Mouse (Mus musculus) neural tube, embryonic 15.5 days (tissue): Measurements from ENCODE around the gene Drc3. TPM values are rescaled to one million over a fixed set of nuclear protein-coding genes. Genes with fewer than 3 reads are reported as not detected.

Experiments
- ATAC-seq: fragments of 200-750 bp; cut with Nextera tagmentation; 2 replicates; pipeline ENCODE4 v1.8.0; 2017; ENCODE audit warnings: mild to moderate bottlenecking, moderate TSS enrichment, moderate library complexity; ENCODE audit not compliant: low FRiP score
- H3K27ac ChIP-seq: fragments of 300-500 bp; sonication (generic); replicated peaks from 2 replicates; pipeline ENCODE4 v1.5.1; 2015; ENCODE audit warnings: mild to moderate bottlenecking, inconsistent platforms
- H3K27me3 ChIP-seq: fragments of 300-500 bp; sonication (generic); replicated peaks from 2 replicates; pipeline ENCODE4 v1.6.1; 2015; ENCODE audit warnings: inconsistent platforms
- H3K36me3 ChIP-seq: fragments of 300-500 bp; sonication (generic); 2 replicates; pipeline ENCODE4 v1.6.1; 2015; ENCODE audit warnings: inconsistent platforms
- H3K4me1 ChIP-seq: fragments of 300-500 bp; sonication (generic); 2 replicates; pipeline ENCODE4 v1.6.1; 2015; ENCODE audit warnings: inconsistent platforms
- H3K4me2 ChIP-seq: fragments of 300-500 bp; sonication (generic); 2 replicates; pipeline ENCODE4 v1.6.1; 2015; ENCODE audit warnings: inconsistent platforms, mild to moderate bottlenecking, moderate library complexity
- H3K4me3 ChIP-seq: fragments of 300-500 bp; sonication (generic); replicated peaks from 2 replicates; pipeline ENCODE4 v1.5.1; 2015; ENCODE audit warnings: mild to moderate bottlenecking, inconsistent platforms
- H3K9ac ChIP-seq: fragments of 300-500 bp; sonication (generic); replicated peaks from 2 replicates; pipeline ENCODE4 v1.6.1; 2015; ENCODE audit warnings: mild to moderate bottlenecking, inconsistent platforms
- H3K9me3 ChIP-seq: fragments of 300-500 bp; sonication (generic); replicated peaks from 2 replicates; pipeline ENCODE4 v1.6.1; 2016; ENCODE audit warnings: inconsistent platforms
- WGBS: fragments of 180-500 bp; shearing (Covaris S2); methylation state at CpG from one replicate; pipeline ENCODE4 v1.1.7; 2015; ENCODE audit warnings: mixed read lengths; 5-methylcytosine and 5-hydroxymethylcytosine counted together
- polyA plus RNA-seq: library from polyadenylated mRNA; unstranded; fragments of >200 nt; fragmentation: Nextera tagmentation; extraction: Ambion mirVana; gene quantifications from 2 replicates; pipeline ENCODE4 v1.2.1, GENCODE M21; 2015

The Drc3 gene
- polyA plus RNA-seq, 1 experiment from 2014 or later, result 5.3 TPM

DNA sequence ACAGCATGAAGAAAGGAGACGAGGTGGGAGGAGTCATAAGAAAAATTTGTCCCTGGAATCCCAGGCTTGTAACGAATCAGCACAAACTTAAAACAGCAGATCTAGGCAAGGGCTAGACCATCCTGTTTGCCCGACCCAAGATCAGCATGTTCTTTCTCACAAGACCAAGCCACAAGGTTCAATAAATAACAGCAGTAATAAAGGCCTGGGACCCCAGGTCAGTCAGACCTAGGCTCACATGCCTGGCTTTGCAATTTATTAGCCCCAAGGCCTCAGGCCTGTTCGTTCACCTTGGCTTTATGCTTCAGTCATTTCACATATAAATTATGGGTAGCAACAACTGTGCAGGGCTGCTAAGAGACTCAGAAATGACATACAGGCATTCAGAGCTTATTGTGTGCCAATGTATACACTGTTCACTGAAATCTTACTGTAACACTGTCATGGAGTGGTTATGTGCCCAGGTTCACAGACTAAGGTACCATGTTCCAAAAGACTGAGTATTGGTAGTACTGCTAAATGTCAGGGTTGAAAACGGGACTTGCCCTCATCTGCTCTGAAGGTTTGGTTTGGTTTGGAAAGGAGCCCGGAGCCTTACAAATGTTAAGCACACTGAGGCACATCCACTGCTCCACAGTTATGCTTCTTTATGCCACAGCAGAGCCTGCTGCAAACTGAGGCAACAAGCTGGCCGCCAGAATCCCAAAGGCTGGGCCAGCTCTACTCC is 35.6 kb upstream of the Drc3 start:
- peaks cover 60% of the 10 kb centered on the region for H3K4me1 ChIP-seq
- 59% methylated on average over 7 of the region's 7 CpGs for WGBS

GRCm38 (mm10) chr11:60318716-60319115 is 34.4 kb upstream of the Drc3 start:
- Histone ChIP-seq H3K36me3 (no peaks in the 10 kb centered on the region), H3K27me3 (no peaks in the 10 kb centered on the region), H3K27ac (peak overlapping the region; percentile 73; the same call in 1 of the 2 replicates), H3K4me1 (peaks cover 58% of the 10 kb centered on the region), H3K4me3 (no peak overlapping the region), H3K9ac (0 out of 2 replicates have a peak overlapping the region, but pooled peaks have one; percentile 7), H3K9me3 (no peaks in the 10 kb centered on the region), H3K4me2 (no peak overlapping the region)
- WGBS, result 50% methylated on average over 5 of the region's 5 CpGs
- 0 out of 2 replicates have a peak, but pooled peaks have one; percentile 15 for ATAC-seq

More for the DNA sequence above, 35.6 kb upstream of the Drc3 start:
- no peak for ATAC-seq
- Histone ChIP-seq H3K27ac (peak overlapping the region; percentile 73), H3K4me3 (no peak overlapping the region), H3K9me3 (no peaks in the 10 kb centered on the region), H3K9ac (no peak overlapping the region), H3K36me3 (no peaks in the 10 kb centered on the region), H3K4me2 (no peak overlapping the region), H3K27me3 (no peaks in the 10 kb centered on the region)

GRCm38 (mm10) chr11:60319257-60320066 is 33.7 kb upstream of the Drc3 start:
- Histone ChIP-seq H3K4me1 (peaks cover 58% of the 10 kb centered on the region), H3K9ac (no peak overlapping the region)

DNA sequence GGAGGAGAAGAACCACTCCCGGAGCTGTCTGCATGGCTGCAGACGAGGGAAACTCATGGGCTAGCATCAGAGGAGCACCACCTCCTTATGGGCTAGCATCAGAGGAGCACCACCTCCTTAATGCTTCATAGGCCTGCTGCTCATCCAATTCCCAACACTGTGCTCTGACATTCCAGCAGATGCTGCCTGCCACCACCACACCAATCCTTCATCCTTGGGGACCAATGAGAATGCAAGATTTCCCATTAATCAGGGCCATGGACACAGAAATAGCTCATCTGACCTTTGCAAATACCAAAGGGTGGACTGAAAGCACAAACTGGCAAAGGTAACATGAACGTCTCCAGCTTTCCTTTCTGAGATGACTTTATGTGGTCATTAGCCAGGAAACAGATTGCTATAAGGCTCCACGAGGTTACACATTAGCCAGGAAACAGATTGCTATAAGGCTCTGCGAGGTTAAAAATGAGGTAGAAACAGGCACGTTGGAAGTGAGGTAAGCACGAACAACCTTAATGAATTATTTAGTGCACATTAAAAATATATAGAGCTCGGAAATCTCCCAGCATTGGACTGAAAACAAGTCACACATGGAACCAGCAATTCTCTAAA is 32.6 kb upstream of the Drc3 start:
- 39% methylated on average over 8 of the region's 8 CpGs for WGBS
- no peak overlapping the region for H3K4me3 ChIP-seq
- H3K36me3 ChIP-seq, result no peaks in the 10 kb centered on the region
- ATAC-seq, result no peak; the same call in 1 of the 2 replicates
- no peaks in the 10 kb centered on the region for H3K27me3 ChIP-seq
- H3K4me2 ChIP-seq, result no peak overlapping the region
- H3K9me3 ChIP-seq, result no peaks in the 10 kb centered on the region
- peak overlapping the region; percentile 73 for H3K27ac ChIP-seq
- peaks cover 58% of the 10 kb centered on the region for H3K4me1 ChIP-seq
- H3K9ac ChIP-seq, result no peak overlapping the region

More at GRCm38 (mm10) chr11:60319257-60320066, 33.7 kb upstream of the Drc3 start:
- no peaks in the 10 kb centered on the region for H3K27me3 ChIP-seq
- WGBS, result 30% methylated on average over 10 of the region's 10 CpGs
- peak overlapping the region; percentile 73 for H3K27ac ChIP-seq
- ATAC-seq, result no peak
- no peaks in the 10 kb centered on the region for H3K36me3 ChIP-seq
- no peak overlapping the region for H3K4me2 ChIP-seq
- H3K9me3 ChIP-seq, result no peaks in the 10 kb centered on the region
- H3K4me3 ChIP-seq, result no peak overlapping the region

DNA sequence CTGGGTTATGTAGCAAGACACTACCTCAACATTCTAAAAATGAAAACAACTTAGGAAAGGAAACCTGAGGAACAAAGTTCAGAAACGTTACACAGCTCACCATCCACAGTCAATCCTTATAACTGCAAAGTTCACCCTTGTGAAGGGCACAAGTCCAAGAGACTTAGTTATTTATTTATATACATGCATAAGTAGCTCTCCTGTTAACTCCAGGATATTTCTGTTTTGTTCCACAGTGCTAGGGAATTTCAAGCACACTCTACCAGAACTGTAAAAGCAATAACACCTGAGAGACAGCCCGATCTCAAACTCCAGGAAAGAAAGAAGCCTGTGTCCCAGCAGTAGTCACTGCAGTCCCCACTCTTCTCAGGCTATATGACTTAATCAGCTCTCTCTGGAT is 31.7 kb upstream of the Drc3 start:
- H3K9me3 ChIP-seq, result no peaks in the 10 kb centered on the region
- H3K9ac ChIP-seq, result no peak overlapping the region
- no peaks in the 10 kb centered on the region for H3K27me3 ChIP-seq
- no peak overlapping the region for H3K4me2 ChIP-seq
- peaks cover 52% of the 10 kb centered on the region for H3K4me1 ChIP-seq
- H3K4me3 ChIP-seq, result no peak overlapping the region
- WGBS, result 79% methylated on average over 2 of the region's 2 CpGs
- H3K27ac ChIP-seq, result peak overlapping the region; percentile 73; the same call in 1 of the 2 replicates
- H3K36me3 ChIP-seq, result no peaks in the 10 kb centered on the region
- ATAC-seq, result no peak

DNA sequence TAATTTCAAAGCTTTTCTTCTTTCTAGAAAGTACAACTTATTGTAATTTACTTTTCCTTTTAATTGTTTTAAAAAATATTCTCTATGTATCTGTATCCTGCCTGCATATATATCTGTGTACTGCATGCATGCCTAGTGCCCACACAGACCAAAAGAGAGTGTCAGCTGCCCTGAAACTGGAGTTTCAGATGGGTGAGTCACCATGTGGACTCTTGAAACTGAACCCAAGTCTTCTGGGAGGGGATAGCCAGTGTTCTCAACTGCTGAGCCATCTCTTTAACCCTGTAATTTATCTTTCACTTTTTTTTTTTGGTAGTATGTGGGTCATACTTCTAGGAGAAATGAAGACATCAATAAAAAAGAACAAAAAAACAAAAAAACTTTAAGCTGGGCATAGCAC is 29.4 kb upstream of the Drc3 start:
- H3K9me3 ChIP-seq, result no peaks in the 10 kb centered on the region
- no peak for ATAC-seq
- no peaks in the 10 kb centered on the region for H3K36me3 ChIP-seq
- no peak overlapping the region for H3K4me3 ChIP-seq
- no peak overlapping the region for H3K4me2 ChIP-seq
- no peaks in the 10 kb centered on the region for H3K27me3 ChIP-seq
- H3K27ac ChIP-seq, result no peak overlapping the region
- no peak overlapping the region for H3K9ac ChIP-seq
- peaks cover 30% of the 10 kb centered on the region for H3K4me1 ChIP-seq

DNA sequence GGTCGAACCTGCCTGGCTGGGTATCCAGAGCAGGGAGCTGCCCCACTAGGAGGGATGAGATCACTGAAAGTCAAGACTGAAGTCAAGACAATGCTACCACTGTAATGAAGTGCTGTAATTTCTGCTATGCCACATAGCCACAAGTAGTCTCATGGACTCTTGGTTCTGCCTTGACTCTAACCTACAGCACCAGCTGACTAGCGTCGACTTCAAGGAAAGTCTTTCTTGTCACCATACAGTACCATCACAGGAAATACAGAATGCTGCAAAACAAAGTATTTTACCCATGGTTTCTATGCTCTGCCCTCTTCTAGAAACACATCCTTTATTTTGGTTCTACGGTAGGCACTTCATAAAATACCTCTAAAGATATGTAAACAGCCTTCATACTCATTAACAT is 22.6 kb upstream of the Drc3 start:
- no peak for ATAC-seq
- 91% methylated on average over 4 of the region's 4 CpGs for WGBS
- peaks cover 7% of the 10 kb centered on the region for H3K4me1 ChIP-seq
- H3K4me2 ChIP-seq, result no peak overlapping the region
- H3K27me3 ChIP-seq, result no peaks in the 10 kb centered on the region
- no peaks in the 10 kb centered on the region for H3K36me3 ChIP-seq
- no peak overlapping the region for H3K9ac ChIP-seq
- H3K4me3 ChIP-seq, result no peak overlapping the region
- H3K27ac ChIP-seq, result no peak overlapping the region
- no peaks in the 10 kb centered on the region for H3K9me3 ChIP-seq

DNA sequence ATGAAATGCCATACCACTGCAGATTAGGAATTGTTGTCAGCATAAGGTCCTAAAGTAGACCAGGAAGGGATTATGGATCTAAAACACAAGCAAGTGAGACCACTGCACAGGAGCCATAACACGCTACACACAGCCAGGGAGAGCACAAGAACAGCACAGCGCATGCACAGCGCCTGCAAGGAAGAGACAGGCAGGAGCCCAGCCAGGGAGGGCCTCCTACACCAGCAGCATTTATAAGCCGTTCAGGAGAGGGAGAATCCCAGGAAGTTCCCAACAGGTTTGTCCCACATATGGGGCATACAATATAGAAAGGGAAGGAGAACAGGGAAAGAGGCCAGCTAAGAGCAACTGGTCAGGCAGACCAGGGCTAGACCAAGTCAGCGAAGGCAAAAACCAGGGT is 19.7 kb upstream of the Drc3 start:
- Histone ChIP-seq H3K36me3 (no peaks in the 10 kb centered on the region), H3K4me2 (no peak overlapping the region), H3K4me3 (no peak overlapping the region), H3K9ac (no peak overlapping the region), H3K27ac (no peak overlapping the region), H3K27me3 (no peaks in the 10 kb centered on the region), H3K4me1 (peaks cover 7% of the 10 kb centered on the region), H3K9me3 (no peaks in the 10 kb centered on the region)
- WGBS, result 81% methylated on average over 5 of the region's 5 CpGs
- ATAC-seq, result no peak

- H3K9me3 ChIP-seq, result no peaks in the 10 kb centered on the region
- H3K27me3 ChIP-seq, result no peaks in the 10 kb centered on the region
- WGBS, result 65% methylated on average over 3 of the region's 3 CpGs
- H3K4me2 ChIP-seq, result no peak overlapping the region
- no peak overlapping the region for H3K4me3 ChIP-seq
- no peak overlapping the region for H3K9ac ChIP-seq
- H3K27ac ChIP-seq, result no peak overlapping the region
- no peaks in the 10 kb centered on the region for H3K36me3 ChIP-seq
- H3K4me1 ChIP-seq, result peaks cover 7% of the 10 kb centered on the region
- no peak for ATAC-seq
These were observed 19.0 kb upstream of the Drc3 start for GRCm38 (mm10) chr11:60334124-60334523.

DNA sequence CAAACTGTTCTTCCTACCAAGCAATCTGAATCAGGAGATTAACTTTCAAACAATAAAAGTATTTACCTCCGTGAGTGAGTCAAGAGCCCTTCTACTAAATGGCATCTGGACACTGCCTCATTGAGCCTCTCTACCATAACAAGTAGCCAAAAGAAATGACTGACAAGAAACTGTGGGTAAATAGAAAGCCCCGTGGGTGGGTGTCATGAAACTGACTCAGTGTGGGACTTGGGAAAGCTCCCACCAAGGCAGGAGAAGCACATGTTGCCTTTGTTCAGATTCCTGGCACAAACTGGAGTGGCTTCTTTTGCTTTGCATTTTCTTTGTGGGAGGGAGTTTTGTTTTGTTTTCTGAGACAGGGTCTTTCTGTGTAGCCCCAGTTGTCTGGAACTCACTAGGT is 17.4 kb upstream of the Drc3 start:
- 74% methylated on average over 2 of the region's 2 CpGs for WGBS
- Histone ChIP-seq H3K4me3 (no peak overlapping the region), H3K4me2 (no peak overlapping the region), H3K27ac (no peak overlapping the region), H3K4me1 (peaks cover 7% of the 10 kb centered on the region), H3K36me3 (no peaks in the 10 kb centered on the region), H3K9me3 (no peaks in the 10 kb centered on the region), H3K27me3 (no peaks in the 10 kb centered on the region), H3K9ac (no peak overlapping the region)
- no peak for ATAC-seq

- ATAC-seq, result no peak
- Histone ChIP-seq H3K27me3 (no peaks in the 10 kb centered on the region), H3K9me3 (no peaks in the 10 kb centered on the region), H3K4me3 (no peak overlapping the region), H3K9ac (no peak overlapping the region), H3K4me2 (no peak overlapping the region), H3K4me1 (peaks cover 7% of the 10 kb centered on the region), H3K27ac (no peak overlapping the region), H3K36me3 (no peaks in the 10 kb centered on the region)
- 72% methylated on average over 4 of the region's 4 CpGs for WGBS
These were observed 14.8 kb upstream of the Drc3 start for GRCm38 (mm10) chr11:60338291-60338690.
